Mouse (Mus musculus) forebrain, embryonic 16.5 days (tissue): Measurements from ENCODE around the gene Hes2. TPM values are rescaled to one million over a fixed set of nuclear protein-coding genes. Genes with fewer than 3 reads are reported as not detected.

Source experiments
- ATAC-seq: fragments of 200-750 bp; cut with Nextera tagmentation; 2 replicates; pipeline ENCODE4 v1.8.0; 2017; ENCODE audit warnings: mild to moderate bottlenecking, moderate library complexity
- H3K27ac ChIP-seq: fragments of 300-500 bp; sonication (generic); 2 replicates; pipeline ENCODE4 v1.5.1; 2014; ENCODE audit warnings: low read length, control low read depth
- H3K27me3 ChIP-seq: fragments of 300-500 bp; sonication (generic); replicated peaks from 2 replicates; pipeline ENCODE4 v1.6.1; 2014; ENCODE audit warnings: low read length; ENCODE audit not compliant: control insufficient read depth, insufficient read depth
- H3K36me3 ChIP-seq: fragments of 300-500 bp; sonication (generic); 2 replicates; pipeline ENCODE4 v1.6.1; 2014; ENCODE audit not compliant: control insufficient read depth, insufficient read depth
- H3K4me1 ChIP-seq: fragments of 300-500 bp; sonication (generic); replicated peaks from 2 replicates; pipeline ENCODE4 v1.6.1; 2014; ENCODE audit warnings: low read length; ENCODE audit not compliant: control insufficient read depth, insufficient read depth
- H3K4me2 ChIP-seq: fragments of 300-500 bp; sonication (generic); 2 replicates; pipeline ENCODE4 v1.6.1; 2014; ENCODE audit warnings: mild to moderate bottlenecking, low read length, control low read depth
- H3K4me3 ChIP-seq: fragments of 300-500 bp; sonication (generic); replicated peaks from 2 replicates; pipeline ENCODE4 v1.5.1; 2014; ENCODE audit warnings: mild to moderate bottlenecking, low read length, control low read depth
- H3K9ac ChIP-seq: fragments of 300-500 bp; sonication (generic); replicated peaks from 2 replicates; pipeline ENCODE4 v1.6.1; 2014; ENCODE audit warnings: low read depth, low read length, control low read depth
- H3K9me3 ChIP-seq: fragments of 300-500 bp; sonication (generic); 2 replicates; pipeline ENCODE4 v1.6.1; 2016; ENCODE audit warnings: low read length; ENCODE audit not compliant: control insufficient read depth
- WGBS: fragments of 180-500 bp; shearing (Covaris S2); extraction: QIAGEN DNeasy Blood & Tissue Kit; methylation state at CpG from one replicate; pipeline ENCODE4 v1.1.7; 2014; 5-methylcytosine and 5-hydroxymethylcytosine counted together
- polyA plus RNA-seq: library from polyadenylated mRNA; unstranded; fragments of >200 nt; fragmentation: Nextera tagmentation; extraction: Ambion mirVana; gene quantifications from 2 replicates; pipeline ENCODE4 v1.2.1, GENCODE M21; 2015

Gene Hes2
- not detected in 2 replicates for polyA plus RNA-seq

GRCm38 (mm10) chr4:152158585-152159284 lies at the start of gene Hes2:
Gene Hes2, plus strand, starts transcription at chr4:152158867.
- H3K36me3 ChIP-seq, result no peaks in the 10 kb centered on the region
- peaks cover 62% of the 10 kb centered on the region for H3K27me3 ChIP-seq
- H3K4me2 ChIP-seq, result no peak within 1 kb of the TSS
- H3K4me3 ChIP-seq, result no peak within 1 kb of the TSS
- no peak within 1 kb of the TSS for H3K9ac ChIP-seq
- ATAC-seq, result no peak
- whole genome bisulfite sequencing, result 3% methylated on average over 35 of the region's 35 CpGs
- peaks cover 8% of the 10 kb centered on the region for H3K4me1 ChIP-seq
- H3K27ac ChIP-seq, result no peak within 1 kb of the TSS
- H3K9me3 ChIP-seq, result no peaks in the 10 kb centered on the region

DNA sequence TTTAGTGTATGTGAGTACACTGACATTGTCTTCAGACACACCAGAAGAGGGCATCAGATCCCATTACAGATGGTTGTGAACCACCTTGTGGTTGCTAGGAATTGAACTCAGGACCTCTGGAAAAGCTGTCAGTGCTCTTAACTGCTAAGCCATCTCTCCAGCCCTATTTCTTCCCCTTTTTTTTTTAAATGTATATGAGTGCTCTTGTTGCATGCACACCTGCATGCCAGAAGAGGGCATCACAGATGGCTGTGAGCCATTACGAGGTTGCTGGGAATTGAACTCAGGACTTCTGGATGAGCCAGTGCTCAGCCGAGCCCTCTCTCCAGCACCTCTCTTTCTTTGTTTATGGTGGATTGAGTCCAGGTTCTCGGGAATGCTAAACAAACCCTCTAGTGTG lies 49.2 kb upstream of the Hes2 start:
- 79% methylated on average over 3 of the region's 3 CpGs for WGBS
- H3K27me3 ChIP-seq, result no peaks in the 10 kb centered on the region
- H3K4me2 ChIP-seq, result no peak overlapping the region
- no peaks in the 10 kb centered on the region for H3K9me3 ChIP-seq
- no peak overlapping the region for H3K27ac ChIP-seq
- no peak overlapping the region for H3K9ac ChIP-seq
- H3K4me3 ChIP-seq, result no peak overlapping the region
- H3K4me1 ChIP-seq, result peaks cover 14% of the 10 kb centered on the region
- H3K36me3 ChIP-seq, result no peaks in the 10 kb centered on the region
- no peak for ATAC-seq

GRCm38 (mm10) chr4:152110689-152111088 lies 48.0 kb upstream of the Hes2 start:
- H3K4me3 ChIP-seq, result no peak overlapping the region
- H3K36me3 ChIP-seq, result no peaks in the 10 kb centered on the region
- peaks cover 14% of the 10 kb centered on the region for H3K4me1 ChIP-seq
- 88% methylated on average over 4 of the region's 4 CpGs for WGBS
- ATAC-seq, result no peak
- H3K9ac ChIP-seq, result no peak overlapping the region
- H3K27me3 ChIP-seq, result peaks cover 9% of the 10 kb centered on the region
- no peaks in the 10 kb centered on the region for H3K9me3 ChIP-seq
- no peak overlapping the region for H3K27ac ChIP-seq
- no peak overlapping the region for H3K4me2 ChIP-seq

DNA sequence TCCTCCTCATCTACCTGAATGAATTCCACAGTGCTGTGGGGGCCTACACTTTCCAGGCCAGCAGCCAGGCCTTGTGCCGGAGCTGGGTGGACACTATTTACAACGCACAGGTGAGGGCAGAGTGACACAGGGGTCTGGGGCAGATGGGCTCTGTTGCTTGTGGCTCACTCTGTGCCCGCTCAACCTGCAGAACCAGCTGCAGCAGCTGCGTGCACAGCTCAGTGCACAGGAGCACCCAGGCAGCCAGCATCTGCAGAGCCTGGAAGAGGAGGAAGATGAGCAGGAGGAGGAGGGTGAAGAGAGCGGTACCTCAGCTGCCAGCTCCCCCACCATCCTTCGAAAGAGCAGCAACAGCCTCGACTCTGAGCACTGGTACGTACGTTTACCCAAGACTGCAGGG lies 46.3 kb upstream of the Hes2 start:
- no peak overlapping the region for H3K27ac ChIP-seq
- no peak for ATAC-seq
- 86% methylated on average over 9 of the region's 9 CpGs for WGBS
- no peak overlapping the region for H3K4me3 ChIP-seq
- H3K9me3 ChIP-seq, result no peaks in the 10 kb centered on the region
- no peak overlapping the region for H3K4me2 ChIP-seq
- H3K27me3 ChIP-seq, result peaks cover 23% of the 10 kb centered on the region
- H3K36me3 ChIP-seq, result no peaks in the 10 kb centered on the region
- no peak overlapping the region for H3K9ac ChIP-seq
- peaks cover 13% of the 10 kb centered on the region for H3K4me1 ChIP-seq

DNA sequence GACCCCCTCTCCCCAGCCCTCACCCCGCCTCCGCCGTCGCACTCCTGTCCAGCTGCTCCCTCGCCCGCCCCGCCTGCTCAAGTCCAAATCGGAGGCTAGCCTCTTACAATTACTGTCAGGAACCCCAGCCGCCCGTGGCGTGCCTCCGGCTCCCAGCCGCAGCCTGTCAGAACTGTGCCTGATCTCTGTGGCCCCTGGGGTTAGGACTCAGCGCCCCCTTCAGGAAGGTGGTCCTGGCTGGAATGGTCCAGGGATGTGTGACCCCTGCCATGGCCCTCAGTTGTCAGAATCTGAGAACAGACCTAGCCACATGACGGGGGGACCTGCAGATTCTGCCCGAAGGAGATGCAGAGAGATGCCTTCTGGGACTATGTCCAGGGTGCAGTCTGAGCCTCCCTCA lies 44.6 kb upstream of the Hes2 start:
- H3K27ac ChIP-seq, result no peak overlapping the region
- H3K9ac ChIP-seq, result no peak overlapping the region
- H3K9me3 ChIP-seq, result no peaks in the 10 kb centered on the region
- ATAC-seq, result no peak
- no peak overlapping the region for H3K4me2 ChIP-seq
- H3K4me3 ChIP-seq, result no peak overlapping the region
- H3K36me3 ChIP-seq, result no peaks in the 10 kb centered on the region
- WGBS, result 70% methylated on average over 16 of the region's 16 CpGs
- H3K27me3 ChIP-seq, result peaks cover 40% of the 10 kb centered on the region
- H3K4me1 ChIP-seq, result no peaks in the 10 kb centered on the region; the same call in 1 of the 2 replicates

GRCm38 (mm10) chr4:152115921-152116612 lies 42.6 kb upstream of the Hes2 start, which contains the start of gene Tnfrsf25:
Gene Tnfrsf25, plus strand, starts transcription at chr4:152115934.
- 0 out of 2 replicates have a peak within 1 kb of the TSS, but pooled peaks have one; percentile 17 for H3K9ac ChIP-seq
- H3K4me3 ChIP-seq, result no peak within 1 kb of the TSS
- no peak for ATAC-seq
- no peaks in the 10 kb centered on the region for H3K9me3 ChIP-seq
- peaks cover 59% of the 10 kb centered on the region for H3K27me3 ChIP-seq
- H3K4me1 ChIP-seq, result peaks cover 14% of the 10 kb centered on the region
- no peaks in the 10 kb centered on the region for H3K36me3 ChIP-seq
- H3K27ac ChIP-seq, result no peak within 1 kb of the TSS
- H3K4me2 ChIP-seq, result no peak within 1 kb of the TSS
- 3% methylated on average over 30 of the region's 30 CpGs for WGBS

- WGBS, result 69% methylated on average over 9 of the region's 9 CpGs
- Histone ChIP-seq H3K4me1 (peaks cover 16% of the 10 kb centered on the region), H3K27me3 (peaks cover 74% of the 10 kb centered on the region), H3K4me3 (no peak overlapping the region), H3K4me2 (no peak overlapping the region), H3K9me3 (no peaks in the 10 kb centered on the region), H3K27ac (no peak overlapping the region), H3K9ac (no peak overlapping the region), H3K36me3 (no peaks in the 10 kb centered on the region)
- ATAC-seq, result no peak
Measured at GRCm38 (mm10) chr4:152117538-152117937, 41.1 kb upstream of the Hes2 start.

DNA sequence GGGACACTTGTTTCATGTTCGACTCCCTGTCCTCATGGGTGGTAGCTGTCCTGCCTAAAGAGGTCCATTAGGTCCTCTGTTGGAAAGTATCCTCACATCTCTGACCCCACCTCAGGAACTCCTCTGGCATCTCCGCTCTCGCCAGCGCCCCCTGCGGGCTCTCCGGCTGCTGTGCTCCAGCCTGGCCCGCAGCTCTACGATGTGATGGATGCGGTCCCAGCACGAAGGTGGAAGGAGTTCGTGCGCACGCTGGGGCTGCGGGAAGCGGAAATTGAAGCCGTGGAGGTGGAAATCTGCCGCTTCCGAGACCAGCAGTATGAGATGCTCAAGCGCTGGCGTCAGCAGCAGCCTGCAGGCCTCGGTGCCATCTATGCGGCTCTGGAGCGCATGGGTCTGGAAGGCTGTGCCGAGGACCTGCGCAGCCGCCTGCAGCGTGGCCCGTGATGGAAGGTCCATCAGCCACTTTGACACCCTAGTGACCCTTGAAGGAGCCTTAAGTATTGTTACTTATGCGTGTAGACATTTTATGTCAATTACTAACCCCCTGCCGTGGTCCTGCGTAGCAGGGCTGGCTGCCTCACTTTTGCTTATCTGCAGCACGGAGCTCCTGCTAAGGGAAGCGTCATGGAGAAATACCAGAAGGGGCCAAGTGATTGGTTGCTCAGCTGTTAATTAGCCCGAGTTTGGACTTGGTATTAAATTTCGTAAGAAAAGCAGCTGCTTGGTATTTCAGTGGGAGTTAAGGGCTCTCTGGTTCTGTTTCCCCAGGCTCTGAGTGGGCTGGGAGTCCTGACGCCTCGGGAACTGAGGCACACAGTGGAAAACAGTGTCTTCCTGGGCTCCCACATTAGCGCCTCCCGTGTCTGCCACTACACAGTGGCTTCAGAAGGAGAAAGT lies 39.0 kb upstream of the Hes2 start:
- Histone ChIP-seq H3K9me3 (no peaks in the 10 kb centered on the region), H3K4me1 (peaks cover 16% of the 10 kb centered on the region), H3K4me3 (peak overlapping the region; percentile 11; the same call in 1 of the 2 replicates), H3K4me2 (peak overlapping the region; percentile 31), H3K27ac (no peak overlapping the region), H3K36me3 (no peaks in the 10 kb centered on the region), H3K9ac (no peak overlapping the region), H3K27me3 (peaks cover 93% of the 10 kb centered on the region)
- WGBS, result 3% methylated on average over 39 of the region's 39 CpGs
- no peak for ATAC-seq
